Mouse (Mus musculus): ENCODE data around the gene Sipa1l1. TPM values are rescaled to one million over a fixed set of nuclear protein-coding genes. Genes with fewer than 3 reads are reported as not detected.
A peak's percentile ranks its signal among the peaks of the same experiment; 100 is the strongest.

The Sipa1l1 gene
- polyA plus RNA-seq, 1 experiment, result 152 TPM

GRCm38 (mm10) chr12:82433311-82433710 is 264.2 kb downstream of the Sipa1l1 start:
- no peak for TF ChIP-seq CTCF (IDR thresholded peaks at IDR 0.05; ENCODE audit: extremely low read depth, insufficient read depth, low read length)
- no peak for TF ChIP-seq POLR2A (IDR thresholded peaks at IDR 0.05; ENCODE audit: extremely low read depth, insufficient read depth, low read length)
- 0 out of 2 replicates have a peak overlapping the region, but pooled peaks have one; percentile 2 for H3K27ac ChIP-seq (ENCODE audit: insufficient read depth, low read length)
- H3K4me1 ChIP-seq (ENCODE audit: control insufficient read depth, insufficient read depth, low read length), result peaks cover 14% of the 10 kb centered on the region
- H3K4me3 ChIP-seq (ENCODE audit: insufficient read depth, low read length), result no peak overlapping the region

GRCm38 (mm10) chr12:82434591-82434990 is 265.5 kb downstream of the Sipa1l1 start:
- no peak for TF ChIP-seq CTCF (IDR thresholded peaks at IDR 0.05; ENCODE audit: extremely low read depth, insufficient read depth, low read length)
- no peak for TF ChIP-seq POLR2A (IDR thresholded peaks at IDR 0.05; ENCODE audit: extremely low read depth, insufficient read depth, low read length)
- H3K4me1 ChIP-seq (ENCODE audit: control insufficient read depth, insufficient read depth, low read length), result peaks cover 6% of the 10 kb centered on the region
- no peak overlapping the region for H3K27ac ChIP-seq (ENCODE audit: insufficient read depth, low read length)
- H3K4me3 ChIP-seq (ENCODE audit: insufficient read depth, low read length), result no peak overlapping the region

GRCm38 (mm10) chr12:82441479-82441878 is 272.4 kb downstream of the Sipa1l1 start:
- H3K27ac ChIP-seq (ENCODE audit: insufficient read depth, low read length), result no peak overlapping the region
- TF ChIP-seq POLR2A (IDR thresholded peaks at IDR 0.05; ENCODE audit: extremely low read depth, insufficient read depth, low read length) (no peak), CTCF (IDR thresholded peaks at IDR 0.05; ENCODE audit: extremely low read depth, insufficient read depth, low read length) (no peak)

GRCm38 (mm10) chr12:82446609-82447024 is 277.5 kb downstream of the Sipa1l1 start:
- H3K27ac ChIP-seq (ENCODE audit: insufficient read depth, low read length), result no peak overlapping the region
- H3K4me3 ChIP-seq (ENCODE audit: insufficient read depth, low read length), result no peak overlapping the region
- no peak for TF ChIP-seq POLR2A (IDR thresholded peaks at IDR 0.05; ENCODE audit: extremely low read depth, insufficient read depth, low read length)
- TF ChIP-seq CTCF (IDR thresholded peaks at IDR 0.05; ENCODE audit: extremely low read depth, insufficient read depth, low read length), result no peak
- no peaks in the 10 kb centered on the region for H3K4me1 ChIP-seq (ENCODE audit: control insufficient read depth, insufficient read depth, low read length)

More at GRCm38 (mm10) chr12:82441479-82441878, 272.4 kb downstream of the Sipa1l1 start:
- H3K4me3 ChIP-seq (ENCODE audit: insufficient read depth, low read length), result no peak overlapping the region
- no peaks in the 10 kb centered on the region; the same call in 1 of the 2 replicates for H3K4me1 ChIP-seq (ENCODE audit: control insufficient read depth, insufficient read depth, low read length)

GRCm38 (mm10) chr12:82448129-82448815 is 279.2 kb downstream of the Sipa1l1 start:
- no peak for TF ChIP-seq CTCF (IDR thresholded peaks at IDR 0.05; ENCODE audit: extremely low read depth, insufficient read depth, low read length)
- no peak for TF ChIP-seq POLR2A (IDR thresholded peaks at IDR 0.05; ENCODE audit: extremely low read depth, insufficient read depth, low read length)

GRCm38 (mm10) chr12:82452428-82452827 is 283.3 kb downstream of the Sipa1l1 start:
- no peak for TF ChIP-seq CTCF (IDR thresholded peaks at IDR 0.05; ENCODE audit: extremely low read depth, insufficient read depth, low read length)
- no peak for TF ChIP-seq POLR2A (IDR thresholded peaks at IDR 0.05; ENCODE audit: extremely low read depth, insufficient read depth, low read length)
- Histone ChIP-seq H3K4me3 (ENCODE audit: insufficient read depth, low read length) (no peak overlapping the region), H3K4me1 (ENCODE audit: control insufficient read depth, insufficient read depth, low read length) (no peaks in the 10 kb centered on the region), H3K27ac (ENCODE audit: insufficient read depth, low read length) (no peak overlapping the region)

More at GRCm38 (mm10) chr12:82448129-82448815, 279.2 kb downstream of the Sipa1l1 start:
- Histone ChIP-seq H3K27ac (ENCODE audit: insufficient read depth, low read length) (no peak overlapping the region), H3K4me3 (ENCODE audit: insufficient read depth, low read length) (no peak overlapping the region), H3K4me1 (ENCODE audit: control insufficient read depth, insufficient read depth, low read length) (no peaks in the 10 kb centered on the region)

- Histone ChIP-seq H3K4me1 (ENCODE audit: control insufficient read depth, insufficient read depth, low read length) (no peaks in the 10 kb centered on the region), H3K27ac (ENCODE audit: insufficient read depth, low read length) (no peak overlapping the region), H3K4me3 (ENCODE audit: insufficient read depth, low read length) (no peak overlapping the region)
- no peak for TF ChIP-seq CTCF (IDR thresholded peaks at IDR 0.05; ENCODE audit: extremely low read depth, insufficient read depth, low read length)
- TF ChIP-seq POLR2A (IDR thresholded peaks at IDR 0.05; ENCODE audit: extremely low read depth, insufficient read depth, low read length), result no peak
Observed at GRCm38 (mm10) chr12:82454415-82454814, 285.3 kb downstream of the Sipa1l1 start.

GRCm38 (mm10) chr12:82455700-82456413 is 286.7 kb downstream of the Sipa1l1 start:
- Histone ChIP-seq H3K4me1 (ENCODE audit: control insufficient read depth, insufficient read depth, low read length) (no peaks in the 10 kb centered on the region), H3K27ac (ENCODE audit: insufficient read depth, low read length) (no peak overlapping the region), H3K4me3 (ENCODE audit: insufficient read depth, low read length) (no peak overlapping the region)
- TF ChIP-seq POLR2A (IDR thresholded peaks at IDR 0.05; ENCODE audit: extremely low read depth, insufficient read depth, low read length) (no peak), CTCF (IDR thresholded peaks at IDR 0.05; ENCODE audit: extremely low read depth, insufficient read depth, low read length) (no peak)

- H3K4me1 ChIP-seq (ENCODE audit: control insufficient read depth, insufficient read depth, low read length), result no peaks in the 10 kb centered on the region
- TF ChIP-seq POLR2A (IDR thresholded peaks at IDR 0.05; ENCODE audit: extremely low read depth, insufficient read depth, low read length), result no peak
- TF ChIP-seq CTCF (IDR thresholded peaks at IDR 0.05; ENCODE audit: extremely low read depth, insufficient read depth, low read length), result no peak
- no peak overlapping the region for H3K27ac ChIP-seq (ENCODE audit: insufficient read depth, low read length)
- H3K4me3 ChIP-seq (ENCODE audit: insufficient read depth, low read length), result no peak overlapping the region
Observed at GRCm38 (mm10) chr12:82456414-82456805, 287.3 kb downstream of the Sipa1l1 start.

All from cortical plate, adult 2 months (tissue).